Mouse (Mus musculus): ENCODE results near the gene Igf1. TPM values are rescaled to one million over a fixed set of nuclear protein-coding genes. Genes with fewer than 3 reads are reported as not detected.

Gene Igf1
- polyA plus RNA-seq, 1 experiment from 2014 or later, result 16.7 TPM

DNA sequence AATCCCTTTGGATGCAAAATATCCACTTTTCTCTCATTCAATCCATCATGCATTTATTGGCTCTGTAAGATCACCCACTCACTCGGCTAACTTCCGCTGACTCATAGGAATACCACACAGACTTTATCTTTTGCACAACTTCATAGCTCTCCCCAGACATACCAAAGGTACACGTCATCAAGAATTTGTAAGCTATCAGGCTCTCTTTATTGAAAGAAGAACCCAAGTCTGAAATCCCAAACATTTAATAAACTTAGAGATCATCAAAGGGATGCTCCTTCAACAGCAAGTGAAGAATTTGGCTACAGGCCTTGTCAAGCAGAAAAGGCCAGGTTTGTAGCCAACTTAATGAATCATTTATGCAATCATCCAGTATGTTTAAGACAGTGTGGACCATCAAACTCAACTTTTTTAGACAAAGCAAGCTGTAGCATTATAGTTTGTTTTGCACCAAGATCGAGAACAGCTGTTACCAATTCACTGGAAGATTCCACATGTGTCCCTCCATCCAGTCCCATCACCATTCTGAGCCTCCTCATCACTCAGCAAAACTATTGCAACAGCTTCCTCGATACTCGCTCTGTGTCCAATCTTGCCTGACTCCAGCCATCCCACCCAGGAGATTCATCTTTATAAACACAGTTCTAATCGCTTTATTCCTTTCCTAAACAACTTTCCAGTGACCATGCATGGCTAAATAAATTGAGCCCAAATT is 22.2 kb downstream of the Igf1 start:
- H3K4me3 ChIP-seq (ENCODE audit: low read depth, low read length), result no peak overlapping the region
- no peaks in the 10 kb centered on the region for H3K4me1 ChIP-seq (ENCODE audit: control insufficient read depth, insufficient read depth, low read length)
- DNase-seq (ENCODE audit: low spot score, missing footprints) (no peak), ATAC-seq (ENCODE audit: low FRiP score) (no peak)
- 87% methylated on average over 7 of the region's 7 CpGs for WGBS
- H3K36me3 ChIP-seq (ENCODE audit: control insufficient read depth, insufficient read depth, low read length), result no peaks in the 10 kb centered on the region
- no peak overlapping the region for H3K27ac ChIP-seq (ENCODE audit: low read depth, low read length)
- no peak overlapping the region for H3K9ac ChIP-seq (ENCODE audit: low read length)
- no peaks in the 10 kb centered on the region for H3K27me3 ChIP-seq (ENCODE audit: control insufficient read depth, insufficient read depth, low read length)
- H3K4me2 ChIP-seq, result no peak overlapping the region
- H3K9me3 ChIP-seq (ENCODE audit: control insufficient read depth, low read length), result no peaks in the 10 kb centered on the region

DNA sequence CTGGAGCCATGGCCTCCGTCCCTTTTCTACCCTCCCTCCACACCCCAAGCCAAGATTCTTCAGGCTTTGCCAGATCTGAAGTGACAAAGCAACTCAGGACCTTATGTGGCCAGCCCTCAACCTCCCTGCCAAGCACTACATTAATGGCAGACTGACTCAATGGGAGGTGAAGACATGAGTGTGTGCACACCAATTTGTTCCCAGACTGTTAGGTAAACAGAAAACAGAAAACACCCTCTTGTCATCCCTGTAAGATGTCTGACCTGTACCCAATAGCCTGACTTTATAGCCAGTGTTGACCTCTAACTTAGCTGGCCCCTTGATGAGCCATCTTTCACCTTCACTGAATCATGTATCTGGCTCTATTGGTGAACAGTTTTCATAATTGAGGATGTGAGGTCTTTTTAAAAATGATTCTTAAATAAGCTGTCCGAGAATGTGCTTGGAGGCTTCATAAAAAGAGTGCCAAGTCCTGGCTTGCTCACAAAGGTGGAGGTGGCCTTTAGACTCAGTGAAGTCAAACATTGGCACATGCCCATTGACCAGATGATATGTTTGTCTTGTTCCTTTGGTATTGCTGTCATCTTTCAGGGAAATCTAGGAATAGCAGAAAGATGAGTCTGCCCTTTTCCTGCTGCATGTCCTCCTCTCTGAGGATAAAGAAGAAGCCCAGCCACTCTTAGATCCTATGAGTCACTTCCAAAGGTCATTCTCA is 27.4 kb downstream of the Igf1 start:
- ATAC-seq (ENCODE audit: low FRiP score) (no peak), DNase-seq (ENCODE audit: low spot score, missing footprints) (no peak)
- H3K4me2 ChIP-seq, result no peak overlapping the region
- no peaks in the 10 kb centered on the region for H3K36me3 ChIP-seq (ENCODE audit: control insufficient read depth, insufficient read depth, low read length)
- H3K4me1 ChIP-seq (ENCODE audit: control insufficient read depth, insufficient read depth, low read length), result no peaks in the 10 kb centered on the region
- 88% methylated on average over 2 of the region's 2 CpGs for WGBS
- no peak overlapping the region for H3K4me3 ChIP-seq (ENCODE audit: low read depth, low read length)
- H3K27ac ChIP-seq (ENCODE audit: low read depth, low read length), result no peak overlapping the region
- H3K9me3 ChIP-seq (ENCODE audit: control insufficient read depth, low read length), result no peaks in the 10 kb centered on the region
- no peaks in the 10 kb centered on the region for H3K27me3 ChIP-seq (ENCODE audit: control insufficient read depth, insufficient read depth, low read length)
- H3K9ac ChIP-seq (ENCODE audit: low read length), result no peak overlapping the region

DNA sequence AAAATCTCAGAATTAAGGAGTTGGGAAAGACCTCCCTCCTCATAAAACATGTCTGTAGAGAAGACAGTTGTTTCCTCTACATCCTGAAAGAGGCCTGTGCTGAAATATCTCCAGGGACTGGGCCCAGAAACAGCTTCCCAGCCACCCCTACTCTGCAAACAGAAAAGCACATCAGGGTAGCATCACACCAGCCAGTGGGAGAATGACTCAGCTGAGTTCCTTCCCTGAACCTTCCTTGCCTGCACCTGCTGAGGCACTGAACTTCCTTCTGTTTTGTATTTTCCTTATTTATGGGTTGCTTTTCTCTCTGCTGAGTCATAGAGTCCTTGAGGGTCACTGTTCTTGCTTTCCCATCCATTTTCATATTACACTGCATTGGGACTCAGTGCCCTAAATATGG is 31.8 kb downstream of the Igf1 start:
- no peaks in the 10 kb centered on the region for H3K9me3 ChIP-seq (ENCODE audit: control insufficient read depth, low read length)
- DNase-seq (ENCODE audit: low spot score, missing footprints) (no peak), ATAC-seq (ENCODE audit: low FRiP score) (no peak)
- no peaks in the 10 kb centered on the region for H3K4me1 ChIP-seq (ENCODE audit: control insufficient read depth, insufficient read depth, low read length)
- H3K4me2 ChIP-seq, result no peak overlapping the region
- H3K27ac ChIP-seq (ENCODE audit: low read depth, low read length), result no peak overlapping the region
- no peak overlapping the region for H3K9ac ChIP-seq (ENCODE audit: low read length)
- no peak overlapping the region for H3K4me3 ChIP-seq (ENCODE audit: low read depth, low read length)
- H3K36me3 ChIP-seq (ENCODE audit: control insufficient read depth, insufficient read depth, low read length), result no peaks in the 10 kb centered on the region
- H3K27me3 ChIP-seq (ENCODE audit: control insufficient read depth, insufficient read depth, low read length), result no peaks in the 10 kb centered on the region

- no peak overlapping the region for H3K4me3 ChIP-seq (ENCODE audit: low read depth, low read length)
- H3K27me3 ChIP-seq (ENCODE audit: control insufficient read depth, insufficient read depth, low read length), result no peaks in the 10 kb centered on the region
- H3K4me2 ChIP-seq, result no peak overlapping the region
- no peak overlapping the region for H3K9ac ChIP-seq (ENCODE audit: low read length)
- ATAC-seq (ENCODE audit: low FRiP score) (no peak), DNase-seq (ENCODE audit: low spot score, missing footprints) (no peak)
- H3K36me3 ChIP-seq (ENCODE audit: control insufficient read depth, insufficient read depth, low read length), result no peaks in the 10 kb centered on the region
- H3K4me1 ChIP-seq (ENCODE audit: control insufficient read depth, insufficient read depth, low read length), result no peaks in the 10 kb centered on the region
- H3K9me3 ChIP-seq (ENCODE audit: control insufficient read depth, low read length), result no peaks in the 10 kb centered on the region
- H3K27ac ChIP-seq (ENCODE audit: low read depth, low read length), result no peak overlapping the region
Observed at GRCm38 (mm10) chr10:87892256-87892655, 34.2 kb downstream of the Igf1 start.

DNA sequence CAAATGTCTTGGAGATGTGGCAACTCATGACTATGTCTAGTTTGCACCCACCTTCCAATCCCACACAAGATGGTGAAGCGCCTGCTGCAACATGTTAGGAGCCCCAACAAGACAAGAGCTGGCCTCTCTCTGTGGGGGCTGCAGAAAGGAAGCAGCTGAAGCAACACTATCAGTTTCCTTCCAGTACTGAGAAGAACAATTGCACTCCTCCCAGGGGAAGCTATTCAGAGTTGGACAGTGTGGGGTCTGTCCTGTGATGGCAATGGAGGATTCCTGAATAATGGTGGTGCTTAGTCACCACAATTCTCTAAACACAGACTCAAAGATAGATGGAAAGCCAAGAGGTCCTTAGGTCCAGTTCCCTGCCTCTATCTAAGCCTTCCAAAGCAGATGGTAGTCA is 35.2 kb downstream of the Igf1 start:
- H3K36me3 ChIP-seq (ENCODE audit: control insufficient read depth, insufficient read depth, low read length), result no peaks in the 10 kb centered on the region
- DNase-seq (ENCODE audit: low spot score, missing footprints) (no peak), ATAC-seq (ENCODE audit: low FRiP score) (no peak)
- H3K9ac ChIP-seq (ENCODE audit: low read length), result no peak overlapping the region
- H3K4me1 ChIP-seq (ENCODE audit: control insufficient read depth, insufficient read depth, low read length), result no peaks in the 10 kb centered on the region
- WGBS, result 90% methylated on average over 1 of the region's 1 CpGs
- H3K4me2 ChIP-seq, result no peak overlapping the region
- no peaks in the 10 kb centered on the region for H3K9me3 ChIP-seq (ENCODE audit: control insufficient read depth, low read length)
- H3K4me3 ChIP-seq (ENCODE audit: low read depth, low read length), result no peak overlapping the region
- H3K27me3 ChIP-seq (ENCODE audit: control insufficient read depth, insufficient read depth, low read length), result no peaks in the 10 kb centered on the region
- H3K27ac ChIP-seq (ENCODE audit: low read depth, low read length), result no peak overlapping the region

DNA sequence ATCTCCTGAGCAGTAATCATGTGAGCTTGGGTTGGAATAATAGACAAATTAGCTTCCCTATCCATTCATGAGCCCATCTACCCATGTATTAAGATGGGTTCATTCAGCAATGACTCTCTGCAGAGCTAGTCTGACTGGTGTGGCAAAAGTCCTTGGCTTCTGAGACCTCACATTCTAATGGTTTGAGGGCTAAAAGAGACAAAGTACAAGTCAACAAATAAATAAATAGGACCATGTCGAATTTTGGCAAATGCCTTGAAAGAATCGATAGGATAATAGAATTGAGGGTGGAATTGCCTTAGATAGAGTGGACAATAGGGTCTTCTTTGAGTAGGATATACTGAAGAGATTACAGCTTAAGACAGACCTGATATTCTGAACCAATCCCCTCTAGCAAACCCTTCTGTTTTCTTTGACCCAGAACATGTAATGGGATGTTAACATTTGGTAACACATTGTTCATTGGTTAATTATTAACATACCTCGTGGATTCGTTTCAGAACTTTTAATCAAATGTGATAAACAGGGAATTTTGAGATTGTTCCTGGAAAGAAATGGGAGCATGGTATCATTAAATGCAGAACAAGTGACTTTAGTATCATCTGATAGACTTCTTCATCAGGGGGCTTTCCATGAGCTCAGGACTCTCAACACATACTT is 36.5 kb downstream of the Igf1 start:
- H3K27me3 ChIP-seq (ENCODE audit: control insufficient read depth, insufficient read depth, low read length), result no peaks in the 10 kb centered on the region
- H3K9me3 ChIP-seq (ENCODE audit: control insufficient read depth, low read length), result no peaks in the 10 kb centered on the region
- H3K27ac ChIP-seq (ENCODE audit: low read depth, low read length), result no peak overlapping the region
- no peaks in the 10 kb centered on the region for H3K4me1 ChIP-seq (ENCODE audit: control insufficient read depth, insufficient read depth, low read length)
- WGBS, result 84% methylated on average over 4 of the region's 4 CpGs
- H3K4me2 ChIP-seq, result no peak overlapping the region
- no peak overlapping the region for H3K4me3 ChIP-seq (ENCODE audit: low read depth, low read length)
- ATAC-seq (ENCODE audit: low FRiP score), result no peak
- H3K36me3 ChIP-seq (ENCODE audit: control insufficient read depth, insufficient read depth, low read length), result no peaks in the 10 kb centered on the region
- no peak overlapping the region for H3K9ac ChIP-seq (ENCODE audit: low read length)
- no peak for DNase-seq (ENCODE audit: low spot score, missing footprints)

DNA sequence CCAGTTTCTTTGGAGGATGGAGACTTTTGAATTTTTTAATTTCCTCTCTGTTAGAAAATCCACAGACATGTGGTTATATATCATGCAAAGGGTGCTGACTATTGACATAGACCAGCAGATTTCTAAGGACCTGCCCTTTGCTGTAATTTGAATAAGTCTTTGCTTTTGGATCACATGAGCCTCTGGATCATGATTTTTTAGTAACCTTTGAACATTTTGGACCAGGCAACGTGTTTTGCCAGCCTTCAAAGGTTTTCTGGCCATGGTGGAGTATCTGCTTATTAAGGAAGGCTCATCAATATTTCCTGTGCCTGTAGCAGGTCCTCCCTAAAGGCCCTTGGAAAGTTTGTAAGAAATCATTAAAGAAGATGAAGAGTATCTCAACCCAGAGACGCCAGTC is 37.3 kb downstream of the Igf1 start:
- 64% methylated on average over 2 of the region's 2 CpGs for WGBS
- H3K9ac ChIP-seq (ENCODE audit: low read length), result no peak overlapping the region
- no peak for DNase-seq (ENCODE audit: low spot score, missing footprints)
- H3K27ac ChIP-seq (ENCODE audit: low read depth, low read length), result no peak overlapping the region
- no peak overlapping the region for H3K4me2 ChIP-seq
- H3K9me3 ChIP-seq (ENCODE audit: control insufficient read depth, low read length), result no peaks in the 10 kb centered on the region
- H3K4me1 ChIP-seq (ENCODE audit: control insufficient read depth, insufficient read depth, low read length), result no peaks in the 10 kb centered on the region
- no peaks in the 10 kb centered on the region for H3K27me3 ChIP-seq (ENCODE audit: control insufficient read depth, insufficient read depth, low read length)
- no peaks in the 10 kb centered on the region for H3K36me3 ChIP-seq (ENCODE audit: control insufficient read depth, insufficient read depth, low read length)
- no peak for ATAC-seq (ENCODE audit: low FRiP score)
- H3K4me3 ChIP-seq (ENCODE audit: low read depth, low read length), result no peak overlapping the region

DNA sequence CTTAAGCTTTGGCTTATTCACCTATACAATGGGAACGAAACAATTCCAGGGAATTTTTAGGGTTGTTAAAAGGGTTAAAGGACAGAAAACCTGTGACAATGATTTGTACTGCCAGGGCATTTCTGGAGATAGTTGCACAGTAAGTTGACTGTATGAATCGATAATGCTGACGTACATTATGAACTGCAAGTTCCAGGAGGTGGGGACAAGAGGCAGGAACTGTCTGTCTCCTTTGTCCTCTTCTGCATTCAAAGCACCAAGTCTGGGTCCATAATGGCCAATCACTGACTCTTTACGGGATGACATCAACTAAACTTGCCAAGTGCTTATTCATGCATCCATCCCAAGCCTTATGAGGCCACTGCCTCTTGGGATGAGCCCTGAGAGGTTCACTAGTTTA is 39.3 kb downstream of the Igf1 start:
- Histone ChIP-seq H3K27me3 (ENCODE audit: control insufficient read depth, insufficient read depth, low read length) (no peaks in the 10 kb centered on the region), H3K27ac (ENCODE audit: low read depth, low read length) (no peak overlapping the region), H3K4me2 (no peak overlapping the region), H3K4me1 (ENCODE audit: control insufficient read depth, insufficient read depth, low read length) (no peaks in the 10 kb centered on the region), H3K9me3 (ENCODE audit: control insufficient read depth, low read length) (no peaks in the 10 kb centered on the region), H3K9ac (ENCODE audit: low read length) (no peak overlapping the region), H3K4me3 (ENCODE audit: low read depth, low read length) (no peak overlapping the region), H3K36me3 (ENCODE audit: control insufficient read depth, insufficient read depth, low read length) (no peaks in the 10 kb centered on the region)
- DNase-seq (ENCODE audit: low spot score, missing footprints) (no peak), ATAC-seq (ENCODE audit: low FRiP score) (no peak)
- WGBS, result 86% methylated on average over 4 of the region's 4 CpGs

- Histone ChIP-seq H3K27ac (ENCODE audit: low read depth, low read length) (no peak overlapping the region), H3K36me3 (ENCODE audit: control insufficient read depth, insufficient read depth, low read length) (no peaks in the 10 kb centered on the region), H3K4me3 (ENCODE audit: low read depth, low read length) (no peak overlapping the region), H3K4me2 (no peak overlapping the region), H3K4me1 (ENCODE audit: control insufficient read depth, insufficient read depth, low read length) (no peaks in the 10 kb centered on the region), H3K27me3 (ENCODE audit: control insufficient read depth, insufficient read depth, low read length) (no peaks in the 10 kb centered on the region), H3K9me3 (ENCODE audit: control insufficient read depth, low read length) (no peaks in the 10 kb centered on the region), H3K9ac (ENCODE audit: low read length) (no peak overlapping the region)
- ATAC-seq (ENCODE audit: low FRiP score) (no peak), DNase-seq (ENCODE audit: low spot score, missing footprints) (no peak)
- 83% methylated on average over 3 of the region's 3 CpGs for WGBS
Observed at GRCm38 (mm10) chr10:87898826-87899225, 40.8 kb downstream of the Igf1 start.

Data from midbrain, embryonic 11.5 days (tissue).